Mouse (Mus musculus): ENCODE data around the gene Des. TPM values are rescaled to one million over a fixed set of nuclear protein-coding genes. Genes with fewer than 3 reads are reported as not detected.

Gene Des
- total and polyA plus RNA-seq, 3 experiments, result 9.3 to 18.9 (median 11.7) TPM

DNA sequence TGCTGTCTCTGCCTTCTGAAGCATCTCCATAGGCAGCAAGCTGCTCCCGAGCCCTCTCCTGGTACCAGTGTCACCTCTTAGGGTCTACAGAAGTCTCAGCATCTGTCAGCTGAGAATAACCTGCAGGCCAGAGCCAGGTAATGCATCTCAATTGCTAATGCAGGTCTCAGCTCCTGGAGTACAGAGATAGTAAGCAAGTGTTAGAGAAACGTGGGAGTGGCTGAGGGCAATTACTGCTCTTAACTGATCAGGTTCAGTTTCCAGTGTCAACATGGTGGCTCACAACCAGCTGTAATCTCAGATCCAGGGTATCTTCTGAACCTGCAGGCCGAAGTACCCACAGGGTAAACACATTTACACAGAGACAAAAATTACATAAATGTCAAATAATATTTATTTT, 23.7 kb upstream of the Des start:
- no peak for TF ChIP-seq ETS1 (conservative IDR thresholded peaks at IDR 0.05; ENCODE audit: low read depth, low read length)
- TF ChIP-seq UBTF (IDR thresholded peaks at IDR 0.05; ENCODE audit: low read depth, low read length), result no peak
- no peak for TF ChIP-seq KAT2A (IDR thresholded peaks at IDR 0.05; ENCODE audit: insufficient replicate concordance, low read length)
- no peak for TF ChIP-seq MXI1 (IDR thresholded peaks at IDR 0.05; ENCODE audit: low read depth, low read length)
- no peak for TF ChIP-seq EP300 (IDR thresholded peaks at IDR 0.05; ENCODE audit: low read length)
- TF ChIP-seq SIN3A (IDR thresholded peaks at IDR 0.05; ENCODE audit: low read length), result no peak
- TF ChIP-seq IRF4 (IDR thresholded peaks at IDR 0.05; ENCODE audit: low read depth, low read length), result no peak
- no peak for TF ChIP-seq JUND (conservative IDR thresholded peaks at IDR 0.05; ENCODE audit: low read depth, low read length)
- TF ChIP-seq ZNF384 (IDR thresholded peaks at IDR 0.05; ENCODE audit: low read depth, low read length), result no peak
- TF ChIP-seq RCOR1 (conservative IDR thresholded peaks at IDR 0.05; ENCODE audit: low read depth, low read length), result no peak
- TF ChIP-seq JUN (IDR thresholded peaks at IDR 0.05; ENCODE audit: insufficient read depth, low read depth, low read length), result no peak
- no peak for TF ChIP-seq TBP (conservative IDR thresholded peaks at IDR 0.05; ENCODE audit: low read depth, low read length)
- no peak for TF ChIP-seq NELFE (IDR thresholded peaks at IDR 0.05; ENCODE audit: low read depth, low read length)
- TF ChIP-seq ZKSCAN1 (IDR thresholded peaks at IDR 0.05; ENCODE audit: borderline replicate concordance, low read depth, low read length), result no peak
- no peak for TF ChIP-seq POLR2A (IDR thresholded peaks at IDR 0.05; ENCODE audit: low read depth, low read length)
- in situ Hi-C loops (cut with MboI; ENCODE audit: low pct_ligation_motif_present, low pct_unique_long_range_greater_than_20kb, low sequenced_read_pairs), result loop anchor here (25.0 kb wide), 1 partner anchor 226 kb away; no protein-coding TSS in a partner anchor
- Histone ChIP-seq H3K79me2 (replicated peaks; ENCODE audit: control insufficient read depth, extremely low read depth, insufficient read depth, poor library complexity, severe bottlenecking) (no peaks in the 10 kb centered on the region), H3K36me3 (replicated peaks in 1 of 2; ENCODE audit: control insufficient read depth in 1 of 2, insufficient read depth in 1 of 2, low read length in 1 of 2) (no peaks in the 10 kb centered on the region), H3K4me1 (ENCODE audit: control insufficient read depth in 1 of 2, insufficient read depth in 2 of 2) (peaks cover 3 to 5% of the 10 kb centered on the region in 2 experiments; a peak in 3 of 4 replicates), H3K27me3 (replicated peaks) (peaks cover 2% of the 10 kb centered on the region), H3K4me3 (replicated peaks in 1 of 3; ENCODE audit: low read depth in 2 of 3, low read length in 2 of 3, poor library complexity in 1 of 3) (no peak overlapping the region), H3K4me2 (ENCODE audit: insufficient read depth, low read depth, poor library complexity, severe bottlenecking) (no peak overlapping the region), H3K9me3 (replicated peaks; ENCODE audit: low read length) (peaks cover 2% of the 10 kb centered on the region), H3K9ac (ENCODE audit: insufficient read depth, low read depth) (no peak overlapping the region), H3K27ac (ENCODE audit: insufficient read depth, low read depth) (no peak overlapping the region)
- DNase-seq (ENCODE audit: extremely low read depth), result no peak
- dilution Hi-C loops (cut with MboI; ENCODE audit: extremely low pct_ligation_motif_present, extremely low pct_unique_long_range_greater_than_20kb, low sequenced_read_pairs), result no loop called here

DNA sequence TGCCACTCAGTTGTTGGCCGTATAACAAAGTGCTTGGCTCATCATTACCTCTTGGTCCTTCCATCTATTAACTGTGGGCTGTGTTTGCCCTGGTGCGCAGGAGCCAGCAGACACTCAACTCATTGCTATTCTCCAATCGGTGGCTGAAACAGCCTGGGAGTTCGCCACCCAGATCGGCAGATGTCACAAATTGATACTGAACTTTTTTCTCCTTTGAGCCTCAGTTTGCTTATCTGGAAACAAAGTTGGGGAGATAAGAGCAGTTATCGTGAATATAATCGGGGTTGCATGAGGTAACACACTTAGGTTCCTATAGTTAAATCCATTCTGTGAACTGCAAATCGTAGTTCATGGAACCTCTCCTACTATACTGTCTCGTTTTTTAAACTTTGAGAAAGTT, 23.0 kb upstream of the Des start:
- in situ Hi-C loops (cut with MboI; ENCODE audit: low pct_ligation_motif_present, low pct_unique_long_range_greater_than_20kb, low sequenced_read_pairs) (loop anchor here (25.0 kb wide), 1 partner anchor 225 kb away; no protein-coding TSS in a partner anchor), dilution Hi-C loops (cut with MboI; ENCODE audit: extremely low pct_ligation_motif_present, extremely low pct_unique_long_range_greater_than_20kb, low sequenced_read_pairs) (no loop called here)
- no peaks in the 10 kb centered on the region for H3K36me3 ChIP-seq (replicated peaks in 1 of 2; ENCODE audit: control insufficient read depth in 1 of 2, insufficient read depth in 1 of 2, low read length in 1 of 2)
- peaks cover 6% of the 10 kb centered on the region for H3K27me3 ChIP-seq (replicated peaks)
- no peak overlapping the region for H3K27ac ChIP-seq (ENCODE audit: insufficient read depth, low read depth)
- peaks cover 2% of the 10 kb centered on the region for H3K9me3 ChIP-seq (replicated peaks; ENCODE audit: low read length)
- peaks cover 3 to 5% of the 10 kb centered on the region in 2 experiments; a peak in 3 of 4 replicates for H3K4me1 ChIP-seq (ENCODE audit: control insufficient read depth in 1 of 2, insufficient read depth in 2 of 2)
- no peak overlapping the region for H3K4me3 ChIP-seq (replicated peaks in 1 of 3; ENCODE audit: low read depth in 2 of 3, low read length in 2 of 3, poor library complexity in 1 of 3)
- no peak for DNase-seq (ENCODE audit: extremely low read depth)
- no peak for TF ChIP-seq JUN (IDR thresholded peaks at IDR 0.05; ENCODE audit: insufficient read depth, low read depth, low read length)
- no peak for TF ChIP-seq MYC (IDR thresholded peaks at IDR 0.05; ENCODE audit: low read depth, low read length)
- no peak for TF ChIP-seq USF2 (conservative IDR thresholded peaks at IDR 0.05; ENCODE audit: low read depth, low read length)
- H3K79me2 ChIP-seq (replicated peaks; ENCODE audit: control insufficient read depth, extremely low read depth, insufficient read depth, poor library complexity, severe bottlenecking), result no peaks in the 10 kb centered on the region
- H3K9ac ChIP-seq (ENCODE audit: insufficient read depth, low read depth), result no peak overlapping the region
- no peak overlapping the region for H3K4me2 ChIP-seq (ENCODE audit: insufficient read depth, low read depth, poor library complexity, severe bottlenecking)

Data from CH12.LX (cell line).